Mouse (Mus musculus) heart, embryonic 14.5 days (tissue): ENCODE measurements at regions not wholly inside any gene's neighbourhood (a gene's known extent, or its start where the extent isn't known, plus 50 kb on each side); places are given as distances from the start of the nearest gene placed in this dataset.

ENCODE experiments used
- ATAC-seq: fragments of 200-750 bp; cut with Nextera tagmentation; 2 replicates; pipeline ENCODE4 v1.8.0; 2017; ENCODE audit warnings: low read depth, moderate TSS enrichment; ENCODE audit not compliant: insufficient number of reproducible peaks, insufficient read depth, low FRiP score
- H3K27ac ChIP-seq, 2 experiments: fragments of 200-500 bp in 1 of 2; fragments of 300-500 bp in 1 of 2; sonication (generic) in 1 of 2; replicated peaks in 1 of 2; 2 replicates each; pipeline ENCODE4 v1.5.1; 2012 to 2014; ENCODE audit warnings: low read depth in 2 of 2, low read length in 2 of 2, control low read depth in 1 of 2, mild to moderate bottlenecking in 1 of 2, mixed read lengths in 1 of 2; ENCODE audit not compliant: control insufficient read depth in 1 of 2, insufficient read depth in 1 of 2
- H3K27me3 ChIP-seq: fragments of 300-500 bp; sonication (generic); 2 replicates; pipeline ENCODE4 v1.6.1; 2014; ENCODE audit warnings: mild to moderate bottlenecking, low read length, control low read depth; ENCODE audit not compliant: control insufficient read depth, insufficient read depth
- H3K36me3 ChIP-seq: fragments of 300-500 bp; sonication (generic); 2 replicates; pipeline ENCODE4 v1.6.1; 2014; ENCODE audit warnings: mild to moderate bottlenecking, control low read depth, low read length, mixed read lengths; ENCODE audit not compliant: control insufficient read depth, insufficient read depth
- H3K4me1 ChIP-seq, 2 experiments: fragments of 200-500 bp in 1 of 2; fragments of 300-500 bp in 1 of 2; sonication (generic) in 1 of 2; 2 replicates each; pipeline ENCODE4 v1.6.1; 2012 to 2014; ENCODE audit warnings: low read length in 2 of 2, control low read depth in 1 of 2, mixed read lengths in 1 of 2; ENCODE audit not compliant: control insufficient read depth in 2 of 2, insufficient read depth in 2 of 2
- H3K4me2 ChIP-seq: fragments of 300-500 bp; sonication (generic); 2 replicates; pipeline ENCODE4 v1.6.1; 2014; ENCODE audit warnings: mild to moderate bottlenecking, low read length
- H3K4me3 ChIP-seq, 2 experiments: fragments of 200-500 bp in 1 of 2; fragments of 300-500 bp in 1 of 2; sonication (generic) in 1 of 2; 2 replicates each; pipeline ENCODE4 v1.5.1; 2012 to 2014; ENCODE audit warnings: low read length in 2 of 2, mild to moderate bottlenecking in 2 of 2, control low read depth in 1 of 2, low read depth in 1 of 2, moderate library complexity in 1 of 2; ENCODE audit not compliant: control insufficient read depth in 1 of 2, insufficient read depth in 1 of 2
- H3K9ac ChIP-seq: fragments of 300-500 bp; sonication (generic); 2 replicates; pipeline ENCODE4 v1.6.1; 2014; ENCODE audit warnings: mild to moderate bottlenecking, low read length
- H3K9me3 ChIP-seq: fragments of 300-500 bp; sonication (generic); 2 replicates; pipeline ENCODE4 v1.6.1; 2016; ENCODE audit warnings: low read length, control low read depth; ENCODE audit not compliant: control insufficient read depth
- WGBS: fragments of 180-500 bp; shearing (Covaris S2); extraction: QIAGEN DNeasy Blood & Tissue Kit; methylation state at CpG from one replicate; pipeline ENCODE4 v1.1.7; 2014; 5-methylcytosine and 5-hydroxymethylcytosine counted together

DNA sequence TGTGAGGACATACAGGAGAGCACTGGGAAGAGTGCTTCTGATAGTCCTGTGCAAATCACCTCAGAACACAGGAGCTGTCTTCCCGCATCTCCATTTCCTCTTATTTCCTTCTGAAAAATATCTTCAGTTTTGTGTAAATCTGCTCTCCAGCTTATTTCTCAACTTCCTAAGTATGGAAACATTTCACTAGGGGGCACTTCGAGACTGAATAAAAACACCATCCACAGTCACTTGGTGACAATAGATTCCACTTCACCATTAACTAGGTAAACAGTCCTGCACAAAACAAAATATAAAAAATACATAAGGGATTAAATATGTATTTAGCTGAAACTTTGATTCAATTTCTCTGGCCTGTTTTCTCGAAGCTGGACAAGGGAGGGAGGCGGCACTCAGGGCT lies 193.4 kb downstream of the Stim2 start:
- Histone ChIP-seq H3K36me3 (no peaks in the 10 kb centered on the region), H3K9me3 (no peaks in the 10 kb centered on the region), H3K4me3 (no peak overlapping the region), H3K4me2 (no peak overlapping the region), H3K4me1 (no peaks in the 10 kb centered on the region), H3K27me3 (no peaks in the 10 kb centered on the region), H3K27ac (no peak overlapping the region), H3K9ac (no peak overlapping the region)
- WGBS, result 69% methylated on average over 4 of the region's 4 CpGs
- no peak for ATAC-seq

DNA sequence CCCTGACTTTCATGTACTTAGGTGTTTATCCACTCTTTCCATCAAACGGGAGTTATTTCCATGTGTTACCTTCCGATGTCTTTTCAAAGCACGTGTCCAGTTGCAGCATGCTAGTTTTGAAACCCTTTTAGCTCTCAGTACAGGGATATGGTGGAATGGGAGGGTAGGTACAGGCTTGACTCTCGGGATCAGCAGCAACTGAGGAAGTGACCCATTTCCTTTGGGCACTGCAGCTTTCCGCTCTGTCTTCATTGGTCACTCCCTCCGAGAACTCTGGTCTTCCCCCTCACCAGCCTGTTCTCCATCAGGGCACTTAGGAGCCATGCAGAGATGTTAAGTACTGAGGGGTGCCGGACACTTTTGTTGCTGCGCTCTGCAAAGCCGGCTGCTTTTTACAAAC lies 196.5 kb downstream of the Stim2 start:
- Histone ChIP-seq H3K36me3 (no peaks in the 10 kb centered on the region), H3K4me3 (no peak overlapping the region), H3K4me1 (peaks cover 3 to 10% of the 10 kb centered on the region in 2 experiments), H3K9ac (no peak overlapping the region), H3K27ac (no peak overlapping the region), H3K9me3 (no peaks in the 10 kb centered on the region), H3K4me2 (no peak overlapping the region), H3K27me3 (no peaks in the 10 kb centered on the region)
- no peak for ATAC-seq
- WGBS, result 67% methylated on average over 9 of the region's 9 CpGs

DNA sequence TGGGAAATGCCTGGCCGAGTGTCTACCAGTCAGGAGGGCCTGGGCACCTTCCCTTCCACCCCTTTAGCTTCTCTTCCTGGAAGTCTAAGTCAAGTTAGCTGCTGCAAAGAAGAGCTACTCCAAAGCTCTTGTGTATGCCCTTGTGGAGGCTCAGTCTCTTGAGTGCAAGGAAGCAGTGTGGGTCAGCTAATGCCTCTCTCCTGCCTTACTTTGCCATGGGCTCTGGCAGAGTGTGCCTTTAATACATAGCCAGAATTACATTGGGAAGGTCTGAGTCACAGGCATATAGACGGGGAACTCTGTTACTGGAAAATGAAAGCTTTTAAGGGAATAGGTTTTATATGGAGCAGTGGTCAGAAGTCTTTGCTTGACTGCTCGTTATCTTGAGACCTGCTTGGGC lies 201.7 kb downstream of the Stim2 start:
- H3K27me3 ChIP-seq, result no peaks in the 10 kb centered on the region
- no peaks in the 10 kb centered on the region for H3K36me3 ChIP-seq
- no peaks in the 10 kb centered on the region for H3K9me3 ChIP-seq
- 67% methylated on average over 3 of the region's 3 CpGs for WGBS
- no peak overlapping the region for H3K4me2 ChIP-seq
- H3K4me1 ChIP-seq, result peaks cover 8 to 10% of the 10 kb centered on the region in 2 experiments
- H3K9ac ChIP-seq, result no peak overlapping the region
- ATAC-seq, result no peak
- H3K27ac ChIP-seq, result no peak overlapping the region
- no peak overlapping the region for H3K4me3 ChIP-seq

DNA sequence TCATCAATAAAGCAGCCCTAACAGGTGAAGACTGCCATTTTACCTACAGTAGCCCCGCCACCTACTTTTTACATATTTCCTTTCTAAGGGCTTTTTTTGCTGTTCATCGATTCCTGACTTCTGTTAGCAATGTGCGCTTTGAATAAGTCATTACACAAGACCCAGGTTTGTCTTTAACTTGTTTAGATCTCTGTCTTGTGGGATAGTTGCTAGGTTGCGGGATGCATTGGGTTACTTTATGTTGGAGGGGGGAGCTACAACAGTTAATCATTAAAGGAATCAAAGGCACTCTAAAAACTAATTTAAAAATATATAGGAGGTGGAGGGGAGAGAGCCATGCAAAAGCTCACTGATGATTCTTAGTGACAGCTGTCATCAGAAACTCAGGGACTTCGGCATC lies 202.3 kb downstream of the Stim2 start:
- WGBS, result 84% methylated on average over 5 of the region's 5 CpGs
- Histone ChIP-seq H3K27ac (no peak overlapping the region), H3K27me3 (no peaks in the 10 kb centered on the region), H3K4me2 (no peak overlapping the region), H3K9ac (no peak overlapping the region), H3K9me3 (no peaks in the 10 kb centered on the region), H3K36me3 (no peaks in the 10 kb centered on the region), H3K4me3 (no peak overlapping the region), H3K4me1 (peaks cover 8 to 10% of the 10 kb centered on the region in 2 experiments)
- ATAC-seq, result no peak

DNA sequence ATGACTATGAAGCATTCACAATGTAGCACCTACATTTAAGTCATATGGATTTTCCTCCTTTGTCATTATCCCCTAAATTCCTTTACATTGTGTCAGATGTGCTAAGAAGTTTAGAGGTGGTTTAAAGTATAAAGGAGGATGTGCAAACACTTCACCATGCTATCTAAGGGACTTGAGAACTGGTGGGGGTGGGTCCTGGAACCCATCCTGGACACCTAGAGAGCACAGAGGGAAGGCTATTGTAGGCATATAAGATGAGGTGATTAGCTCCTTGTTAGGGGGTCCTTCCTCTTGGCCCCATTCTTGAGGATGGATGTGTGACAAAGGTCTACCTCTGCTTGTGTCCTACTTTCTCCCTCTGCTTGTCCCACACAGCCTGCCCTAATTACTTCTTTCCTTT lies 213.2 kb downstream of the Stim2 start:
- ATAC-seq, result no peak
- H3K4me3 ChIP-seq, result no peak overlapping the region
- no peaks in the 10 kb centered on the region for H3K9me3 ChIP-seq
- H3K27me3 ChIP-seq, result no peaks in the 10 kb centered on the region
- peaks cover 0 to 6% of the 10 kb centered on the region in 2 experiments; a peak in 2 of 4 replicates for H3K4me1 ChIP-seq
- H3K9ac ChIP-seq, result no peak overlapping the region
- H3K4me2 ChIP-seq, result no peak overlapping the region
- no peaks in the 10 kb centered on the region for H3K36me3 ChIP-seq
- no peak overlapping the region for H3K27ac ChIP-seq

DNA sequence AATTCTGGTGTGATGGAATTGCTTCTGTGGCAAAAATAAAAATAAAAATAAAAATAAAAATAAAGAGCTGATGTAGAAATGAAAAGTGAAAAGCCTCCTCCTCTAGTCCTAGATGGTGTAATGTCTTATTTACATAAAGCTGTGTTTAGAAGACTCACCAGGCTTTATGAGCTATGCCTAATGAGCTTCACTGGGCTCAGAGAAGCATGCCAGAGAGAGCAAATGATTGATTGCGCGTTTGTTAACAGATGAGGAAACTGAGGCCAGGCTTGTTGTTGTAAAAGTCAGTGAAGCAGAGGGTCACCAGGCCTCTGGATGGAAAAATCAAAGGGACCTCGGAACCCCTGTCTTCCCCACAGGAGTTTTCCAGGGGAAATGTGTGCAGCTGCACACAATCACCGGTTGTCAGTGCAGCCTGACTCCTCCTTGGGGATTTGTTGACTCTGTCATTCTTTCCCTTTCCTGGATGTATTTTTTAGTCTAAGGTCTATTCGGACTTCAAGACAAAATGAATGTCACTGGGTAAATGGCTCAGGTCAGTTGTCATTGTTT lies 213.8 kb downstream of the Stim2 start:
- H3K9me3 ChIP-seq, result no peaks in the 10 kb centered on the region
- peaks cover 0 to 6% of the 10 kb centered on the region in 2 experiments; a peak in 2 of 4 replicates for H3K4me1 ChIP-seq
- no peaks in the 10 kb centered on the region for H3K27me3 ChIP-seq
- WGBS, result 48% methylated on average over 5 of the region's 5 CpGs
- ATAC-seq, result no peak
- H3K4me3 ChIP-seq, result no peak overlapping the region
- H3K4me2 ChIP-seq, result no peak overlapping the region
- no peaks in the 10 kb centered on the region for H3K36me3 ChIP-seq
- H3K27ac ChIP-seq, result no peak overlapping the region; a peak in 1 of 4 replicates
- H3K9ac ChIP-seq, result no peak overlapping the region

DNA sequence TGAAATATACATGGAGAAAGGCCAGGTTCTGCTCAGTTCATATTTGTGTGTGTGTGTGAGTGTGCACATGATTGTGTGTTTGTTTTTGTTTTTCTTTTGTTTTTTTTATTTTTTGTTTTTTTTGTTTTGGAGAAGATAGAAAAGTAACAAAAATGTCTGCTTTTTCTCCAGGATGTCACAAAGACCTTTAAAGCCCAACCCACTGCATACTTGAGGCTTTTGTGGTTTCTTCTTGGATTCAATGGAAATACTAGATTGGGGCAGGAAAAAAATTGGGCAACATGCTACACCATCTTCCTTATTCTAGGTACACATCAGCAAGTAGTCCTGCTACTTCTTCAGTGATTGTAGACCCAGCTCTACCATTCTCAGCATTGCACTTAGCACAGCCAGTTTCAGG lies 226.7 kb downstream of the Stim2 start:
- no peak for ATAC-seq
- Histone ChIP-seq H3K9me3 (no peaks in the 10 kb centered on the region), H3K4me3 (no peak overlapping the region), H3K36me3 (no peaks in the 10 kb centered on the region), H3K9ac (no peak overlapping the region), H3K4me1 (no peaks in the 10 kb centered on the region), H3K4me2 (no peak overlapping the region), H3K27me3 (no peaks in the 10 kb centered on the region), H3K27ac (no peak overlapping the region)

DNA sequence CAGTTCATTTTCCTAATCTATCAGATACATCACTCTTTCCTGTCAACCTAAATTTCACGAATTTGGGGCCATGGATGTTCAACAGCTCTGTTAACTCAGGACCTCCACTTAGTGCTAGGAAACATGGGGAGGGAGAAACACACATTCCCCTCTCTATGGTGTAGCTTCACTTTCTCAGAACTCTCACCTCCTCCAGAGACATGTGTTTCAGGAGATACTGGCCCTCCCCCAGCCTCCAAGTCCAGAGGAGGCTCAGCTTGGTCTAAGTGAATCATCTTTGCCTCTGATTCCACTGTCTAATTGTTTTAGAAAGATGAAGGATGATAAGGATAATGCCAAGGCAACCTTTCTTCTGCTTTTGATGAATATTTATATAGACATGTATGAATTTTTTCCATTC lies 236.3 kb downstream of the Stim2 start:
- H3K27ac ChIP-seq, result no peak overlapping the region
- H3K4me3 ChIP-seq, result no peak overlapping the region
- H3K27me3 ChIP-seq, result no peaks in the 10 kb centered on the region
- ATAC-seq, result no peak
- H3K36me3 ChIP-seq, result no peaks in the 10 kb centered on the region
- H3K9me3 ChIP-seq, result no peaks in the 10 kb centered on the region
- no peak overlapping the region for H3K9ac ChIP-seq
- H3K4me2 ChIP-seq, result no peak overlapping the region
- peaks cover 0 to 2% of the 10 kb centered on the region in 2 experiments; a peak in 2 of 4 replicates for H3K4me1 ChIP-seq
- 83% methylated on average over 1 of the region's 1 CpGs for WGBS
